Mouse (Mus musculus) mature B cell (primary cell): ENCODE measurements around the gene Fam219a.

Experiments
- in situ Hi-C: fragments of 300-500 bp; cut with MboI; formaldehyde crosslinking; loops from 2 replicates; pipeline ENCODE4 v1.14.3; 2019

Fam219a gene

GRCm38 (mm10) chr4:41554994-41555663, 14.2 kb downstream of the Fam219a start:
- in situ Hi-C loops: loop anchor here (25.0 kb wide), 1 partner anchor 157 kb away; the partner anchor contains the start of genes Dctn3 and Rpp25l

- in situ Hi-C loops: loop anchor here (25.0 kb wide), 1 partner anchor 159 kb away; the partner anchor contains the start of genes Dctn3 and Rpp25l
Measured at GRCm38 (mm10) chr4:41553116-41553515, 16.2 kb downstream of the Fam219a start.

- in situ Hi-C loops: loop anchor here (25.0 kb wide), 1 partner anchor 160 kb away; the partner anchor contains the start of genes Dctn3 and Rpp25l
Measured at GRCm38 (mm10) chr4:41552529-41552928, 16.8 kb downstream of the Fam219a start.

GRCm38 (mm10) chr4:41547086-41547485, 22.3 kb downstream of the Fam219a start:
- in situ Hi-C loops: no loop called here

GRCm38 (mm10) chr4:41545985-41546384, 23.4 kb downstream of the Fam219a start:
- in situ Hi-C loops: no loop called here

- in situ Hi-C loops: no loop called here
Measured at GRCm38 (mm10) chr4:41542136-41542535, 27.2 kb downstream of the Fam219a start.

- in situ Hi-C loops: no loop called here
Measured at GRCm38 (mm10) chr4:41534866-41535265, 34.5 kb downstream of the Fam219a start.

- in situ Hi-C loops: no loop called here
Measured at GRCm38 (mm10) chr4:41532420-41532819, 36.9 kb downstream of the Fam219a start.

GRCm38 (mm10) chr4:41527996-41528395, 41.3 kb downstream of the Fam219a start:
- in situ Hi-C loops: no loop called here

- in situ Hi-C loops: no loop called here
Measured at GRCm38 (mm10) chr4:41527076-41527475, 42.3 kb downstream of the Fam219a start.

GRCm38 (mm10) chr4:41526553-41526952, 42.8 kb downstream of the Fam219a start:
- in situ Hi-C loops: no loop called here

- in situ Hi-C loops: no loop called here
Measured at GRCm38 (mm10) chr4:41524829-41525228, 44.5 kb downstream of the Fam219a start.

GRCm38 (mm10) chr4:41523839-41524238, 45.5 kb downstream of the Fam219a start:
- in situ Hi-C loops: no loop called here

GRCm38 (mm10) chr4:41522788-41523187, 46.5 kb downstream of the Fam219a start:
- in situ Hi-C loops: no loop called here

- in situ Hi-C loops: no loop called here
Measured at GRCm38 (mm10) chr4:41522136-41522535, 47.2 kb downstream of the Fam219a start.

- in situ Hi-C loops: no loop called here
Measured at GRCm38 (mm10) chr4:41520641-41521040, 48.7 kb downstream of the Fam219a start.

GRCm38 (mm10) chr4:41519195-41519594, 50.1 kb downstream of the Fam219a start:
- in situ Hi-C loops: no loop called here

- in situ Hi-C loops: no loop called here
Measured at GRCm38 (mm10) chr4:41518349-41518748, 51.0 kb downstream of the Fam219a start.

- in situ Hi-C loops: no loop called here
Measured at GRCm38 (mm10) chr4:41517233-41517632, 52.1 kb downstream of the Fam219a start, which contains the start of gene 1110017D15Rik. Gene 1110017D15Rik, minus strand, starts transcription at chr4:41517333.

GRCm38 (mm10) chr4:41513714-41514113, 55.6 kb downstream of the Fam219a start:
- in situ Hi-C loops: no loop called here

GRCm38 (mm10) chr4:41513309-41513708, 56.0 kb downstream of the Fam219a start:
- in situ Hi-C loops: no loop called here

GRCm38 (mm10) chr4:41507998-41508397, 61.3 kb downstream of the Fam219a start:
- in situ Hi-C loops: no loop called here

- in situ Hi-C loops: no loop called here
Measured at GRCm38 (mm10) chr4:41507326-41507924, 61.9 kb downstream of the Fam219a start.
